Mouse (Mus musculus) layer of hippocampus, adult 2 months (tissue): ENCODE results near the gene Bmi1. TPM values are rescaled to one million over a fixed set of nuclear protein-coding genes. Genes with fewer than 3 reads are reported as not detected.
A peak's percentile ranks its signal among the peaks of the same experiment; 100 is the strongest.

Experiments used
- DNase-seq, 2 experiments: peaks; one replicate each; pipeline ENCODE4 v3.0.0; 2022; ENCODE audit warnings: low spot score in 2 of 2
- H3K27ac ChIP-seq: fragments of 200-600 bp; 2 replicates; pipeline ENCODE4 v1.8.1; 2022
- H3K4me3 ChIP-seq: fragments of 200-600 bp; 2 replicates; pipeline ENCODE4 v1.8.1; 2022; ENCODE audit warnings: mild to moderate bottlenecking
- CTCF ChIP-seq: fragments of 200-600 bp; conservative IDR thresholded peaks from 2 replicates; pipeline ENCODE4 v1.8.1; 2022; ENCODE audit warnings: antibody characterized with exemption, mild to moderate bottlenecking, moderate library complexity
- total RNA-seq, 2 experiments: library from RNA; stranded (reverse); gene quantifications; 2 replicates each; pipeline ENCODE4 v1.2.3; 2021

The Bmi1 gene
- total RNA-seq, 2 experiments from 2014 or later, result 54.5 to 55.7 TPM

DNA sequence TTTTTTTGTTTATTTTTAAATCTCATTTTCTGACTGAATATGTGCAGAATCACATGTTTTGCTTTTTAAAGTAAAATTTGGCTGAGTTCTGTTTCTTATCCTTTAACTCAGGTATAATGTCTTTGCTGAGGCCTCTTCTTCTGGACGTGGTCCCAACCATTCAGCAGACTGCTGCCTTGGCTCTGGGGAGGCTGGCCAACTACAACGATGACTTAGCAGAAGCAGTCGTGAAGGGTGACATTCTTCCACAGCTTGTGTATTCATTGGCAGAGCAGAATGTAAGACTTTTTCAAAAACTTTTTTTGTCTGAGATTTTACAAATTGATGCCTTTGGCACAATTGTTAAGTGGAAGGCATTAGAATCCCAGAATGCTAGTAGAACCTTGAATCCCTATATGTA lies 33.5 kb downstream of the Bmi1 start:
- DNase-seq, result no peak
- Histone ChIP-seq H3K27ac (no peak overlapping the region), H3K4me3 (no peak overlapping the region)
- TF ChIP-seq CTCF, result no peak

DNA sequence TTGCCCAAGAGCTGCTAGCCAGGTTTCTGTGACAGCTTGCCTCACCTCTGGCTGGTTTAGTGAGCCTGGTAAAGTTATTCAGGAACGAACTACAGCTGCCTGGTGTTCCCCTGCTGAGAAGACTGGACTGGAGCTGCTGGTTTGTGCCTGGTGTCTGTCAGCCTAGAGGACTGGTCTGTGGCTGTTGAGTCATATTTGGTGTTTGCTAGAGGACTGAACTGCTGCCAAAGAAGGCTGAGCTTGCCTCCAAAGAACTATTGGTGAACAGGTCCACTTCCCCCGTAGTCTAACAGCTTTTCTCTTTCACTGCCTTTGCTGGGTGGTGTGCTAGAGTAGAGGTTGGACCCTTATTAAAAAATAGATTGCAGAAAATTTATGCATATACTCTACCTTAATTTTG lies 36.3 kb downstream of the Bmi1 start:
- no peak for TF ChIP-seq CTCF
- H3K27ac ChIP-seq, result no peak overlapping the region
- no peak overlapping the region for H3K4me3 ChIP-seq
- DNase-seq, result no peak

DNA sequence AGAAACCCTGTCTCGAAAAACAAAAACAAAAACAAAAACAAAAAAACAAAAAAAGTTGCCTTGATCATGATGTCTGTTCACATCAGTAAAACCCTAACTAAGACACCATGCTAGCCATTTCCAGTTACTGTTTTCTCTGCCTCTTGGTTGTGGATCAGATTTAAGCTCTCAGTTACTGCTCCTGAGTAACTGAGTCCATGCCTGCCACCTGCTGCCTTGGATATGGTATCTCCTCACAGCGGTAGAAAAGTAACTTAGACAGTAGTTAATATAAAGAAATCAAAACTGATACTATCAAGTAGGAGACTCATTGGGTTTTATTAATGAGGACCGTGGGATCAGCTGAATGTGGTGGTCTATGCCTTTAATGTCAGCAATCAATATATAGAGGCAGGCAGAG lies 37.5 kb downstream of the Bmi1 start:
- DNase-seq, result no peak
- no peak overlapping the region for H3K4me3 ChIP-seq
- no peak for TF ChIP-seq CTCF
- H3K27ac ChIP-seq, result no peak overlapping the region

GRCm38 (mm10) chr2:18718521-18718920 lies 41.7 kb downstream of the Bmi1 start:
- TF ChIP-seq CTCF, result no peak
- no peak overlapping the region for H3K27ac ChIP-seq
- no peak overlapping the region for H3K4me3 ChIP-seq
- DNase-seq, result no peak

GRCm38 (mm10) chr2:18722208-18722830 lies 45.5 kb downstream of the Bmi1 start:
- Histone ChIP-seq H3K4me3 (no peak overlapping the region), H3K27ac (no peak overlapping the region)
- no peak for DNase-seq
- no peak for TF ChIP-seq CTCF

- no peak for TF ChIP-seq CTCF
- H3K27ac ChIP-seq, result no peak overlapping the region
- H3K4me3 ChIP-seq, result no peak overlapping the region
- DNase-seq, result no peak
These were observed 47.6 kb downstream of the Bmi1 start for GRCm38 (mm10) chr2:18724462-18724861.

GRCm38 (mm10) chr2:18725880-18726279 lies 49.1 kb downstream of the Bmi1 start:
- TF ChIP-seq CTCF, result no peak
- DNase-seq, result no peak
- no peak overlapping the region for H3K27ac ChIP-seq
- no peak overlapping the region for H3K4me3 ChIP-seq

GRCm38 (mm10) chr2:18731718-18732117 lies 54.9 kb downstream of the Bmi1 start:
- DNase-seq, result no peak
- TF ChIP-seq CTCF, result no peak
- Histone ChIP-seq H3K27ac (no peak overlapping the region), H3K4me3 (no peak overlapping the region)

- peak; percentile 62 for TF ChIP-seq CTCF
- no peak overlapping the region for H3K27ac ChIP-seq
- no peak for DNase-seq
- H3K4me3 ChIP-seq, result no peak overlapping the region
These were observed 57.7 kb downstream of the Bmi1 start for GRCm38 (mm10) chr2:18734394-18735127.

Other genes starting within 250 kb of the Bmi1 start
- 100 to 1,000 TPM; 106 TPM for gene Commd3, start 4.6 kb upstream of the Bmi1 start, total RNA-seq
- gene Spag6, start 17.0 kb downstream of the Bmi1 start, total RNA-seq, result 1 to 10 TPM; 3.8 to 7.2 TPM